Mouse (Mus musculus): ENCODE data around the gene Zfp618.

DNA sequence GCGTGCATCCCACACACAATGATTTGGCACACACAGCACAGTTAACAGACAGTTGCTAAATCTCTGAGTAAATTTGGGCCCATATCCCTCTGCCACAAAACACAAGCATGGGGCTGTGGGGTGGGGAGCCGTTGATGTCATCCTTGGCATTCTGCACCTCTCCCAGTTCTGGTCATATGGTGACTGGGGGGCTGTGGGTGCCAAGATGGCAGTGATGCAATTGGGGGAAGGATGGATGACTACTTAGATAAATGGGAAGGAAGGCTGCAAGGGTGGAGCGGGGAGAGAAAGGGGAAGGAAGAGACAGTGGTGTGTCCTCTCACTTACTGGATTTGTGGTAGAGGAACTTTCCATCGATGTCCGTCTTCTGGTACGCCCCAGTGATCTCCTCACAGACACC, 185.8 kb downstream of the Zfp618 start:
- TF ChIP-seq CTCF (conservative IDR thresholded peaks at IDR 0.05; ENCODE audit: low read length) (no peak), NANOG (IDR thresholded peaks at IDR 0.05; ENCODE audit: borderline replicate concordance, low read length) (no peak), POU5F1 (IDR thresholded peaks at IDR 0.05; ENCODE audit: borderline replicate concordance, low read length) (no peak)
